Mouse (Mus musculus): ENCODE results near the gene Mlx.

DNA sequence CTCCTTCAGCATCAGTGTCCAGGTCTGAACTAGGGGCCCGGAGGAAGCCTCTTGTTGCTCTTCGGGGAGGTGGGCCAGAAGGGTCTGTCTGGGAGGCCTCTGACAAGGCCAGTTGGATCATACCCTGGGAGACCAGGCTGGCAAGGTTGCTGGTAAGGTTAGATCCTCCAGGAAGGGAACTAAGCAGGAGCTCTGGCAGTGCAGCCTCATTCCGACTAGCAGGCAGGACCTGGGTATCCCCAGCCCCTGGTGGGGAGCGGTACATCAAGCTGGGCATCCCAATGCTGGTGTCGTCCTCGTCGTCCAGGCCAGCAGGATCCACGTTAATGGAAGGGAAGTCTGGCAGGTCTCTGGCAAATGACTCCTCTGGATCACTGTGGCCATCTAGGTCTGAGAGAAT lies 11.2 kb downstream of the Mlx start:
- TF ChIP-seq CTCF (IDR thresholded peaks at IDR 0.05; ENCODE audit: extremely low read depth, insufficient read depth, low read length) (no peak), POLR2A (IDR thresholded peaks at IDR 0.05; ENCODE audit: extremely low read depth, insufficient read depth, low read length) (no peak)

Data from cortical plate, adult 2 months (tissue).